Mouse (Mus musculus): ENCODE measurements around the gene Hus1.

GRCm38 (mm10) chr11:9014740-9015139, 3.7 kb upstream of the Hus1 start:
- no peak for TF ChIP-seq CTCF (IDR thresholded peaks at IDR 0.05; ENCODE audit: low read depth, low read length)
- no peak for TF ChIP-seq POLR2A (IDR thresholded peaks at IDR 0.05; ENCODE audit: borderline replicate concordance, low read depth, low read length)
